Mouse (Mus musculus): ENCODE data around the gene Olfr463.

DNA sequence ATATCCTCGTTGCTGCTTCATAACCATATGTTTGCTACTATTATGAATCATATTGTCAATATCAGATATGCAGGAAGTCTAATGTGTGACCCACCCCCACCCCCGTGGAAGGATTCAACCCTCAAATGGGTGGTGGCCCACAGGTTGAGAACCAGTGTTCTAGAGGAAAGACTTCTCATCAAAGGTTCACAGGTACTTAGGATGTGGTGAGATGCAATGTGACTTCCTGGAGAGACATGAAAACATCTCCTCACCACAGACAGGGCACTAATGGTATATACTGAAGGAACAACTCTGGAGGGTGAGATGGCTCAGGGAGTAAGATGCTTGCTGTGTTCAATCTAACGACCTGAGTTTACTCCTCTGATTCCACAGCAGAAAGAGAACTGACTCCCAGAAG, 38.3 kb upstream of the Olfr463 start:
- TF ChIP-seq CTCF (IDR thresholded peaks at IDR 0.05; ENCODE audit: insufficient read depth, low read length), result no peak
- no peak for TF ChIP-seq POLR2A (IDR thresholded peaks at IDR 0.05; ENCODE audit: borderline replicate concordance, extremely low read depth, low read depth, low read length)
